Mouse (Mus musculus): ENCODE data around the gene Gmeb2.

DNA sequence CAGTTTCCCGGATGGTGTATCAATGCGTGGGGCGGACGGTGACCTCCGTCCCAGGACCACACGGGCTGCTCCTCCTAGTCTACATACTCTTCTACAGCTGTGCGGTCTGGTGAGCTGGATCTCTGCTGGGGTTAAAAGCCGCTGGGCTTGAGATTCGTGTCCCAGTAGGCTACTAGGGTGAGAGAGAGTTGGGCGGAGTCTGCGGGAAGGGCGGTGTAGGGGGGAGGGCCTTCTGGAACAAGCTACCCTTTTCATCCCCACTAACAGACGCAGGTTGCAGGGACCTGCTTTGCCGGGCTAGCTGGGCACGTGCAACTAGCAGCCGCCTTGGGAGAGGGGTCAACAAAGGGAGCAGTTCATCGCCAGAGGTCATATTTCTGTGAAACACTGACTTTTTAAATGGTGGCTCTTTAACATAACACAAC lies 74.8 kb downstream of the Gmeb2 start, which contains the start of gene Srms:
- no peak for TF ChIP-seq EP300 (IDR thresholded peaks at IDR 0.05; ENCODE audit: insufficient read depth, low read depth, low read length)
- TF ChIP-seq CTCF (IDR thresholded peaks at IDR 0.05), result no peak
- no peak for TF ChIP-seq POLR2A (IDR thresholded peaks at IDR 0.05; ENCODE audit: insufficient read depth, low read depth, low read length)
